In genomic region chr1:106758734-106759571, GRCm38 (mm10) we compare ENCODE assay signal across 8 mouse cellular contexts. TPM values are rescaled to one million over a fixed set of nuclear protein-coding genes. Genes with fewer than 3 reads are reported as not detected.
DNase-seq lines count a peak whose midpoint lies in the region; ATAC-seq and TF ChIP-seq lines count a peak whose summit lies in the region.

No protein-coding gene starts in this region.

- no peaks in the 10 kb centered on the region for H3K9me3 ChIP-seq in CH12.LX (replicated peaks; ENCODE audit: low read length)
- no peaks in the 10 kb centered on the region for H3K9me3 ChIP-seq in embryonic facial prominence, embryonic 14.5 days (ENCODE audit: control insufficient read depth, low read length)

- H3K4me1 ChIP-seq in CH12.LX (ENCODE audit: control insufficient read depth in 1 of 2, insufficient read depth in 2 of 2): peaks cover 4 to 15% of the 10 kb centered on the region in 2 experiments; a peak in 3 of 4 replicates
- peaks cover 8% of the 10 kb centered on the region; the same call in 1 of the 2 replicates for H3K4me1 ChIP-seq in embryonic facial prominence, embryonic 14.5 days (ENCODE audit: control insufficient read depth, insufficient read depth, low read length)

- H3K9ac ChIP-seq in CH12.LX (ENCODE audit: insufficient read depth, low read depth): peak overlapping the region; percentile 39
- H3K9ac ChIP-seq in embryonic facial prominence, embryonic 14.5 days (ENCODE audit: low read depth, low read length): peak overlapping the region; percentile 85

- H3K4me2 ChIP-seq in CH12.LX (ENCODE audit: insufficient read depth, low read depth, poor library complexity, severe bottlenecking): peak overlapping the region; percentile 58
- H3K4me2 ChIP-seq in embryonic facial prominence, embryonic 14.5 days (ENCODE audit: low read depth, low read length): peak overlapping the region; percentile 93

- dilution Hi-C loops in CH12.LX (cut with MboI; ENCODE audit: extremely low pct_ligation_motif_present, extremely low pct_unique_long_range_greater_than_20kb, low sequenced_read_pairs): no loop called here

- H3K4me3 ChIP-seq in CH12.LX (replicated peaks in 1 of 3; ENCODE audit: low read depth in 2 of 3, low read length in 2 of 3, poor library complexity in 1 of 3): peak overlapping the region; percentile 86 to 98 (median 86)
- peak overlapping the region; percentile 78 for H3K4me3 ChIP-seq in embryonic facial prominence, embryonic 14.5 days (ENCODE audit: low read depth, low read length)

- H3K27ac ChIP-seq in CH12.LX (ENCODE audit: insufficient read depth, low read depth): peak overlapping the region; percentile 36; the same call in 1 of the 2 replicates
- H3K27ac ChIP-seq in embryonic facial prominence, embryonic 14.5 days (replicated peaks; ENCODE audit: low read depth, low read length): peak overlapping the region; percentile 75

- TF ChIP-seq RAD21 in CH12.LX (IDR thresholded peaks at IDR 0.05; ENCODE audit: low read depth, low read length): no peak

- TF ChIP-seq EP300 in CH12.LX (IDR thresholded peaks at IDR 0.05; ENCODE audit: low read length): no peak

- no peak for TF ChIP-seq POLR2A in CH12.LX (IDR thresholded peaks at IDR 0.05; ENCODE audit: low read depth, low read length)

- H3K79me2 ChIP-seq in CH12.LX (replicated peaks; ENCODE audit: control insufficient read depth, extremely low read depth, insufficient read depth, poor library complexity, severe bottlenecking): no peaks in the 10 kb centered on the region

- intact Hi-C loops in heart, postnatal 14 days (cut with DNase I): loop anchor here (2.0 to 10.0 kb wide), 3 partner anchors 38 to 764 kb away; partner anchors contain the start of genes Vps4b and Zcchc2

- peak; percentile 45; the same call in 1 of the 2 replicates for ATAC-seq in embryonic facial prominence, embryonic 14.5 days (ENCODE audit: low read depth)

- peak; percentile 24 for DNase-seq in CH12.LX (ENCODE audit: extremely low read depth)
- DNase-seq in adipocyte (ENCODE audit: low spot score): peak; percentile 35
- peak; percentile 40 for DNase-seq in embryonic facial prominence, embryonic 14.5 days (ENCODE audit: low spot score)
- DNase-seq in heart, postnatal 14 days: peak; percentile 17 to 33
- peak; percentile 18 for DNase-seq in layer of hippocampus, adult 9-11 months
- peak; percentile 65 for DNase-seq in lung, postnatal 10 days
- DNase-seq in ovary, postnatal 36 days (ENCODE audit: low spot score): peak; percentile 16
- DNase-seq in yolk sac, embryonic 10.5 days (ENCODE audit: low spot score): no peak

- WGBS in embryonic facial prominence, embryonic 14.5 days: 3% methylated on average over 29 of the region's 34 CpGs

- in situ Hi-C loops in CH12.LX (cut with MboI; ENCODE audit: low pct_ligation_motif_present, low pct_unique_long_range_greater_than_20kb, low sequenced_read_pairs): no loop called here

- no peak for TF ChIP-seq CTCF in CH12.LX (conservative IDR thresholded peaks at IDR 0.05 in 1 of 2, IDR thresholded peaks at IDR 0.05 in 1 of 2; ENCODE audit: low read depth in 2 of 2, low read length in 2 of 2)

- peaks cover 0 to 32% of the 10 kb centered on the region in 2 experiments for H3K36me3 ChIP-seq in CH12.LX (replicated peaks in 1 of 2; ENCODE audit: control insufficient read depth in 1 of 2, insufficient read depth in 1 of 2, low read length in 1 of 2)
- 0 out of 2 replicates have a peak, but pooled peaks cover 5% of the 10 kb centered on the region for H3K36me3 ChIP-seq in embryonic facial prominence, embryonic 14.5 days (ENCODE audit: control insufficient read depth, insufficient read depth, low read length)

- H3K27me3 ChIP-seq in CH12.LX (replicated peaks): no peaks in the 10 kb centered on the region
- no peaks in the 10 kb centered on the region for H3K27me3 ChIP-seq in embryonic facial prominence, embryonic 14.5 days (replicated peaks; ENCODE audit: control insufficient read depth, insufficient read depth, low read length)

TF ChIP-seq in CH12.LX, 34 proteins besides CTCF, POLR2A, EP300 and RAD21:
- TF ChIP-seq MXI1 (IDR thresholded peaks at IDR 0.05; ENCODE audit: low read depth, low read length) (no peak), MEF2A (IDR thresholded peaks at IDR 0.05; ENCODE audit: borderline replicate concordance, low read depth, low read length) (no peak), ELF1 (IDR thresholded peaks at IDR 0.05; ENCODE audit: low read depth, low read length) (no peak), ZC3H11A (IDR thresholded peaks at IDR 0.05; ENCODE audit: low read depth, low read length) (no peak), SIN3A (IDR thresholded peaks at IDR 0.05; ENCODE audit: low read length) (no peak), JUN (IDR thresholded peaks at IDR 0.05; ENCODE audit: insufficient read depth, low read depth, low read length) (no peak), JUND (conservative IDR thresholded peaks at IDR 0.05; ENCODE audit: low read depth, low read length) (no peak), GABPA (IDR thresholded peaks at IDR 0.05; ENCODE audit: insufficient replicate concordance, low read depth, low read length) (no peak), USF1 (IDR thresholded peaks at IDR 0.05; ENCODE audit: low read depth, low read length) (no peak), ZNF384 (IDR thresholded peaks at IDR 0.05; ENCODE audit: low read depth, low read length) (no peak), POLR2AphosphoS2 (IDR thresholded peaks at IDR 0.05; ENCODE audit: low read depth, low read length) (no peak), MYC (IDR thresholded peaks at IDR 0.05; ENCODE audit: low read depth, low read length) (no peak), NRF1 (IDR thresholded peaks at IDR 0.05; ENCODE audit: low read depth, low read length) (no peak), HCFC1 (IDR thresholded peaks at IDR 0.05; ENCODE audit: low read depth, low read length) (no peak)
TF ChIP-seq in CH12.LX: peak in this region for 0.

RNA-seq across cellular contexts. Expression of gene Kdsr, which starts 0.6 kb away (rescaled TPM):
- 4.7 and 6.4 TPM in 2 replicates for total RNA-seq in CH12.LX (2012; rRNA removed)
- total RNA-seq in CH12.LX (2014; rRNA removed): 3.3 and 3.8 TPM in 2 replicates
- polyA plus RNA-seq in CH12.LX (2012; ENCODE audit: insufficient read length, low read depth): 6.3 and 8.5 TPM in 2 replicates
- polyA plus RNA-seq in embryonic facial prominence, embryonic 14.5 days (2014; fragmentation: Nextera tagmentation; extraction: Ambion mirVana): 13.4 and 15.6 TPM in 2 replicates
- 1 to 10 TPM; 6.2 to 9.0 TPM for total RNA-seq in heart, postnatal 14 days (2021)

RNA-seq across cellular contexts. Expression of gene Vps4b, which starts 37.6 kb away (rescaled TPM):
- total RNA-seq in CH12.LX (2012; rRNA removed): 42.0 and 48.5 TPM in 2 replicates
- 51.4 and 56.3 TPM in 2 replicates for total RNA-seq in CH12.LX (2014; rRNA removed)
- 92.0 and 101 TPM in 2 replicates for polyA plus RNA-seq in CH12.LX (2012; ENCODE audit: insufficient read length, low read depth)
- polyA plus RNA-seq in embryonic facial prominence, embryonic 14.5 days (2014; fragmentation: Nextera tagmentation; extraction: Ambion mirVana): 54.9 and 64.5 TPM in 2 replicates
- total RNA-seq in heart, postnatal 14 days (2021): 10 to 100 TPM; 36.0 to 39.4 TPM

RNA-seq across cellular contexts. Expression of gene Bcl2, which starts 44.9 kb away (rescaled TPM):
- total RNA-seq in CH12.LX (2012; rRNA removed) (7.6 and 13.6 TPM in 2 replicates), CH12.LX (2014; rRNA removed) (8.7 and 9.6 TPM in 2 replicates)
- polyA plus RNA-seq in CH12.LX (2012; ENCODE audit: insufficient read length, low read depth): 4.5 and 4.7 TPM in 2 replicates
- polyA plus RNA-seq in embryonic facial prominence, embryonic 14.5 days (2014; fragmentation: Nextera tagmentation; extraction: Ambion mirVana): 11.1 and 11.8 TPM in 2 replicates
- total RNA-seq in heart, postnatal 14 days (2021): 1 to 10 TPM; 5.6 to 7.0 TPM
